Mouse (Mus musculus): Measurements from ENCODE around the gene Lrg1. TPM values are rescaled to one million over a fixed set of nuclear protein-coding genes. Genes with fewer than 3 reads are reported as not detected.
"Not testable (repeated sequence)": the region's sequence is repeated elsewhere in the genome, so short reads cannot be mapped to it uniquely, and the experiment has no call there.

Lrg1 gene
- polyA plus RNA-seq, 1 experiment from 2014 or later = 0.17 TPM

DNA sequence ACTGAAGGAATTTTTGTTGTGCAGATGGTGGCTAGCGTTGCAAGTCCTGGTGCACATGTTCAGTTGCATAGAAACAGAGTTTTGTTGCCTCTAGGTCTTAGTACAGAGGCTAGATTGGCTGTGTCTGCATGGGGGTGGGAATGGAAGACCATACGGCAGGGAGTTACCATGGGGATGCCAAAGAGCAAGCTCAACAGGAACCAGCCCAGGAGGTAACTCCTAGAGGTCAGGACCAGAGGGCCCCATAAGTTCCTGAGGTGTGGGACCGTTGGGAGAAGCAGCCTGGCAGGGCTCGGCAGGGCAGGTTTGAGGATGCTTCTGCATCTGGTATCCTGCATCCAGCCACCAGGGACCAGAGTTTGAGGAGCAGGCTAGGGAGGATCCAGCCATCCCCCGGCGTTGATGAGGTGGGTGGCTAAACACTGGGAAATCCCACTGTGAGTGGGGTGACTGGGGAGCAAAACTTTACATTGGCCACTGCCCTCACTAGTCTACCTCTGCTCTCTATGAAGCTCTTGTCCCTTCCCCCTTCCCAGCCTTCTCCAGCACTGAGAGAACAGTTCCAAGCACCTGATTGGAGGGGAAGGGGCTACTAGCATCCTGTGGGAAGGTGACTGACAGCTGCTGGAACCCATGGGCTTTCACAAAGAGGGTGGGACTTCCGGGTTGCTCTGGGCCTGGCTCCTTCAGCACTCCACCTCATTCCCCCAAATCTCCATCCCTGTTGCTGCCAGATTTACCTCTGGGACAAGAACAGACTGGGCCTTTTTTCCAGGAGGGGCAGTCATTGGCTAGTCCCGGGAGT, 40.8 kb downstream of the Lrg1 start:
- H3K27ac ChIP-seq (ENCODE audit: low read depth, low read length) = no peak overlapping the region
- DNase-seq (ENCODE audit: low spot score) (peak; percentile 83), ATAC-seq (replicated peaks; ENCODE audit: low FRiP score) (peak; percentile 57)
- H3K4me1 ChIP-seq (replicated peaks; ENCODE audit: control insufficient read depth, insufficient read depth, low read length) = peaks cover 17% of the 10 kb centered on the region
- H3K27me3 ChIP-seq (ENCODE audit: control insufficient read depth, insufficient read depth, low read length) = no peaks in the 10 kb centered on the region
- H3K36me3 ChIP-seq (ENCODE audit: control insufficient read depth, insufficient read depth, low read length) = no peaks in the 10 kb centered on the region
- peak overlapping the region; percentile 82 for H3K9ac ChIP-seq (ENCODE audit: low read length)
- 9% methylated on average over 8 of the region's 8 CpGs for WGBS
- no peaks in the 10 kb centered on the region for H3K9me3 ChIP-seq (ENCODE audit: control insufficient read depth, low read length)
- peak overlapping the region; percentile 85 for H3K4me3 ChIP-seq (ENCODE audit: low read depth, low read length)
- peak overlapping the region; percentile 98 for H3K4me2 ChIP-seq (ENCODE audit: low read depth, low read length, severe bottlenecking)

DNA sequence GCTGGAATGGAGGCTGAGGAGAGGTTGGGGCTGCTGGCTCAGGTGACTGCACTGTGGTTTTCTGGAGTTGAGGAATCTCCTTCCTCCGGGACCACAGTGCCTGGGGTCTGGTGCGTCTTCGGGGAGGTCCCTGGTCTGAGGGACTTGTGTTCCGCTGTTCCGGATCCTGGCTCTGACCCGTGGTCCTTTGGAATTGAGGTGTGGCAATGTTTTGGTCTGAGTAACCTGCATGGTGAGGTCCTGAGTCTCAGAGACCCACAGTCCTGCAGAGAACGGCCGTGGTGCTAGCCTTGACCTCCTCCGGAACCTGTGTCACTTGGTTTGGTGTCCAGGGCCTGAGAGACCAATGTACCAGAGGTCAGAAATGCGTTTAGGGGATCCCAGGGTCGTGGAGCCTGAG, 41.9 kb downstream of the Lrg1 start:
- no peak for ATAC-seq (replicated peaks; ENCODE audit: low FRiP score)

DNA sequence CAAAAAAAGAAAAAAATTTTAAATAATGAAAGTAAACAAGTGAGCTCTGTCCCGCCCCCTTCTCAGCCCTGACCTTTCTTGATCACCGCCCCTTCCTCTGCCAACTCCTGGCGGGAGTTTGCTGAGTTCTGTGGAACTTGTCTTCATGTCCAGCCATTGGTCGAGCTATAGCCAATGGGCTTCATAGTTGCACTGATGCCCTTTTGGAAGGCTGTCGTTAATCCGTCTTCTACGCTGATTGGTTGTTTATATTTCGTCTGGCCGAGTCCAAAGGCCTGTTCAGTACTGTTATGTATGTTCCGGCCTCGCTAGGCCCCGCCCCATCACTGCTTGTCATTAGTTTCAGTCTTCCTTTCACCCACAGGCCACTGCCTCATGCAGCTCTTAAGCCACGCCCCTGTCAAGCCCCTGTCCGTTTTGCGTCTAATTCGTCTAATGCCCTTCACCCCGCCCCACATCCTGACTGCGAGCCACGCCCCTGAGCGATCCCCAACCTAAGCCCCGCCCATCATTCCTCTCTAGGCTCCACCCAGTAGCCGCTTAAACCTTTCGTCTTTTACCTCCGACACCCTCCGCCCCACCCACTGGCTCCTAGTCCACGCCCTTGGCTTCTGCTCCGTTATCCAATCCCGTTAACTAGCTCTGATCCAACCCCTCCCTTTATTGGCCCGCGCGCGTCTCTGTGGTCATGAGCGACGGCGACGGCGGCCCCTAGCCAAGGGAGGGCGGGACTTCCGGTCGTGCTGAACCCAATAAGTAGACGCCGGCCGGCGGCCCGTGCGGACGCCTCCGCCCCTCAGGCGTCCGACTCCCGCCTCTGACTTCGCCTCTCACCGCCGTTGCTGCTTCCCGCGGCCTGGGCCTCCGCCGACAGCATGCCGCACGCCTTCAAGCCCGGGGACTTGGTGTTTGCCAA, 42.7 kb downstream of the Lrg1 start, which contains the start of gene Hdgfl2:
TSS of gene Hdgfl2 (plus strand) at position 755 of the 916 bp plus-strand sequence.
- no peaks in the 10 kb centered on the region for H3K36me3 ChIP-seq (ENCODE audit: control insufficient read depth, insufficient read depth, low read length)
- H3K4me2 ChIP-seq (ENCODE audit: low read depth, low read length, severe bottlenecking) = peak within 1 kb of the TSS; percentile 98
- ATAC-seq (replicated peaks; ENCODE audit: low FRiP score) = peak; percentile 92
- H3K9me3 ChIP-seq (ENCODE audit: control insufficient read depth, low read length) = no peaks in the 10 kb centered on the region
- H3K4me3 ChIP-seq (ENCODE audit: low read depth, low read length) = peak within 1 kb of the TSS; percentile 85
- peaks cover 27% of the 10 kb centered on the region for H3K4me1 ChIP-seq (replicated peaks; ENCODE audit: control insufficient read depth, insufficient read depth, low read length)
- no peak within 1 kb of the TSS for H3K27ac ChIP-seq (ENCODE audit: low read depth, low read length)
- H3K27me3 ChIP-seq (ENCODE audit: control insufficient read depth, insufficient read depth, low read length) = no peaks in the 10 kb centered on the region
- peak; percentile 99 for DNase-seq (ENCODE audit: low spot score)
- peak within 1 kb of the TSS; percentile 82 for H3K9ac ChIP-seq (ENCODE audit: low read length)
- WGBS = under 1% methylated on average over 61 of the region's 61 CpGs

More for the DNA sequence above, 41.9 kb downstream of the Lrg1 start:
- Histone ChIP-seq H3K9ac (ENCODE audit: low read length) (peak overlapping the region; percentile 82), H3K36me3 (ENCODE audit: control insufficient read depth, insufficient read depth, low read length) (no peaks in the 10 kb centered on the region), H3K4me1 (replicated peaks; ENCODE audit: control insufficient read depth, insufficient read depth, low read length) (peaks cover 25% of the 10 kb centered on the region), H3K9me3 (ENCODE audit: control insufficient read depth, low read length) (no peaks in the 10 kb centered on the region), H3K4me2 (ENCODE audit: low read depth, low read length, severe bottlenecking) (peak overlapping the region; percentile 98), H3K27ac (ENCODE audit: low read depth, low read length) (no peak overlapping the region), H3K27me3 (ENCODE audit: control insufficient read depth, insufficient read depth, low read length) (no peaks in the 10 kb centered on the region), H3K4me3 (ENCODE audit: low read depth, low read length) (peak overlapping the region; percentile 85)
- 3% methylated on average over 11 of the region's 11 CpGs for WGBS
- peak; percentile 66 for DNase-seq (ENCODE audit: low spot score)

DNA sequence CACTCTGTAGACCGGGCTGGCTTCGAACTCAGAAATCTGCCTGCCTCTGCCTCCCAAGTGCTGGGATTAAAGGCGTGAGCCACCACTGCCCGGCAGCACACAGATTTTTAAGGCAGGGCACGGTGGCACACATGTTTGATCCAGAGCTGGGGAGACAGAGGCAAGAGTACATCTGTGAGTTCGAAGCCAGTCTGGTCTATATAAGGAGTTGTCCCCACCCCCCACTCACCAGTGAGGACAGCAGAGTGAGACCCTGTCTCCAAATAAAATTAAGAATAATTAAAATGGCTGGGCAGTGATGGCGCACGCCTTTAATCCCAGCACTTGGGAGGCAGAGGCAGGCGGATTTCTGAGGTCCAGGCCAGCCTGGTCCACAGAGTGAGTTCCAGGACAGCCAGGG, 43.4 kb downstream of the Lrg1 start:
- 66% methylated on average over 9 of the region's 9 CpGs for WGBS
- peaks cover 30% of the 10 kb centered on the region for H3K4me1 ChIP-seq (replicated peaks; ENCODE audit: control insufficient read depth, insufficient read depth, low read length)

DNA sequence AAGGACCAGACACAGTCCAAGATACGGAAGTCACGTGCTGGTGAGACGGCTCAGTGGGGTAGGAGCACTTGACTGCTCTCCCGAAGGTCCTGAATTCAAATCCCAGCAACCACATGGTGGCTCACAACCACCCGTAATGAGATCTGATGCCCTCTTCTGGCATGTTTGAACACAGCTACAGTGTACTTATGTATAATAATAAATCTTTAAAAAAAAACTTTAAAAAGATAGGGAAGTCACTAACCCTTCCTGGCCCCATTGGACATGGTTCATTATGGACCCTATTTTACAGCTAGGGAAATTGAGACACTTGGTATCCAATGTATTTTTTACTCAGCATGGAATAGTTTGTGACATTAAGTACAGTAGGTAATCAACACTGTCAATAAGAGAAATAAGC, 44.3 kb downstream of the Lrg1 start:
- Histone ChIP-seq H3K9me3 (ENCODE audit: control insufficient read depth, low read length) (no peaks in the 10 kb centered on the region), H3K4me2 (ENCODE audit: low read depth, low read length, severe bottlenecking) (no peak overlapping the region), H3K36me3 (ENCODE audit: control insufficient read depth, insufficient read depth, low read length) (no peaks in the 10 kb centered on the region), H3K4me3 (ENCODE audit: low read depth, low read length) (no peak overlapping the region), H3K27me3 (ENCODE audit: control insufficient read depth, insufficient read depth, low read length) (no peaks in the 10 kb centered on the region), H3K27ac (ENCODE audit: low read depth, low read length) (no peak overlapping the region), H3K4me1 (replicated peaks; ENCODE audit: control insufficient read depth, insufficient read depth, low read length) (peaks cover 30% of the 10 kb centered on the region), H3K9ac (ENCODE audit: low read length) (no peak overlapping the region)
- no peak for DNase-seq (ENCODE audit: low spot score)
- whole genome bisulfite sequencing = 91% methylated on average over 5 of the region's 5 CpGs
- no peak for ATAC-seq (replicated peaks; ENCODE audit: low FRiP score)

More for the DNA sequence above, 43.4 kb downstream of the Lrg1 start:
- Histone ChIP-seq H3K4me2 (ENCODE audit: low read depth, low read length, severe bottlenecking) (peak overlapping the region; percentile 36; the same call in 1 of the 2 replicates), H3K4me3 (ENCODE audit: low read depth, low read length) (peak overlapping the region; percentile 85; the same call in 1 of the 2 replicates)
- not testable (repeated sequence) for H3K36me3 ChIP-seq (ENCODE audit: control insufficient read depth, insufficient read depth, low read length); H3K9me3 ChIP-seq (ENCODE audit: control insufficient read depth, low read length); H3K27ac ChIP-seq (ENCODE audit: low read depth, low read length); ATAC-seq (replicated peaks; ENCODE audit: low FRiP score); H3K9ac ChIP-seq (ENCODE audit: low read length); H3K27me3 ChIP-seq (ENCODE audit: control insufficient read depth, insufficient read depth, low read length); DNase-seq (ENCODE audit: low spot score)

DNA sequence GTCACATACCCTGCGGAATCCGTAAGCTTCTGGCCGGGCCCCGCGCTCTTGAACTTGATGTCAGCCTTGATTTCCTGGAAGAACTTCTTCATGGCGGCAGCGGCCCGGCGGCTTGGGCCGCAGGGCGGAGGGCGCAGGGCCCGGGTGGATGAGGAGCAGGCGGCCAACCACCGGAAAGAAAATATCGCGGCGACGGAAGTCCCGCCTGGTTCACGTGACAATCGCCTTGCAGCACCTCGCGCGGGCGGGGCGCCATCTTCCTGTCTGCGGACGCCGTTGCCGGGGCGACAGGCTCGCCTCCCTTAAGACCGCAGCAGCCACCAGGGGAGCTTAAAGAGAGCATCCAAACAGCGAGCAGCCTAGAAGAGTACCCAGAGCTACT, 47.0 kb downstream of the Lrg1 start, which contains the start of gene Ubxn6:
TSS of gene Ubxn6 (minus strand) at position 202 of the 382 bp plus-strand sequence.
- peak within 1 kb of the TSS; percentile 91 for H3K27ac ChIP-seq (ENCODE audit: low read depth, low read length)
- H3K9ac ChIP-seq (ENCODE audit: low read length) = peak within 1 kb of the TSS; percentile 77
- no peaks in the 10 kb centered on the region for H3K9me3 ChIP-seq (ENCODE audit: control insufficient read depth, low read length)
- no peaks in the 10 kb centered on the region for H3K27me3 ChIP-seq (ENCODE audit: control insufficient read depth, insufficient read depth, low read length)
- peaks cover 4% of the 10 kb centered on the region; the same call in 1 of the 2 replicates for H3K36me3 ChIP-seq (ENCODE audit: control insufficient read depth, insufficient read depth, low read length)
- peak; percentile 98 for DNase-seq (ENCODE audit: low spot score)
- H3K4me2 ChIP-seq (ENCODE audit: low read depth, low read length, severe bottlenecking) = peak within 1 kb of the TSS; percentile 57
- H3K4me1 ChIP-seq (replicated peaks; ENCODE audit: control insufficient read depth, insufficient read depth, low read length) = peaks cover 13% of the 10 kb centered on the region; the same call in 1 of the 2 replicates
- peak within 1 kb of the TSS; percentile 58 for H3K4me3 ChIP-seq (ENCODE audit: low read depth, low read length)
- ATAC-seq (replicated peaks; ENCODE audit: low FRiP score) = peak; percentile 66
- WGBS = under 1% methylated on average over 35 of the region's 35 CpGs

GRCm38 (mm10) chr17:56074097-56074826, 47.5 kb downstream of the Lrg1 start:
- Histone ChIP-seq H3K9ac (ENCODE audit: low read length) (peak overlapping the region; percentile 77), H3K36me3 (ENCODE audit: control insufficient read depth, insufficient read depth, low read length) (peaks cover 9% of the 10 kb centered on the region; the same call in 1 of the 2 replicates), H3K9me3 (ENCODE audit: control insufficient read depth, low read length) (no peaks in the 10 kb centered on the region), H3K4me3 (ENCODE audit: low read depth, low read length) (peak overlapping the region; percentile 58), H3K27me3 (ENCODE audit: control insufficient read depth, insufficient read depth, low read length) (no peaks in the 10 kb centered on the region), H3K4me2 (ENCODE audit: low read depth, low read length, severe bottlenecking) (peak overlapping the region; percentile 57), H3K4me1 (replicated peaks; ENCODE audit: control insufficient read depth, insufficient read depth, low read length) (peaks cover 13% of the 10 kb centered on the region; the same call in 1 of the 2 replicates), H3K27ac (ENCODE audit: low read depth, low read length) (peak overlapping the region; percentile 91)
- 8% methylated on average over 22 of the region's 22 CpGs for WGBS
- DNase-seq (ENCODE audit: low spot score) (peak; percentile 92), ATAC-seq (replicated peaks; ENCODE audit: low FRiP score) (peak; percentile 23)

GRCm38 (mm10) chr17:56072243-56072642, 49.6 kb downstream of the Lrg1 start:
- Histone ChIP-seq H3K27ac (ENCODE audit: low read depth, low read length) (no peak overlapping the region), H3K27me3 (ENCODE audit: control insufficient read depth, insufficient read depth, low read length) (no peaks in the 10 kb centered on the region), H3K9ac (ENCODE audit: low read length) (no peak overlapping the region), H3K4me2 (ENCODE audit: low read depth, low read length, severe bottlenecking) (no peak overlapping the region), H3K9me3 (ENCODE audit: control insufficient read depth, low read length) (no peaks in the 10 kb centered on the region), H3K36me3 (ENCODE audit: control insufficient read depth, insufficient read depth, low read length) (peaks cover 19% of the 10 kb centered on the region; the same call in 1 of the 2 replicates), H3K4me3 (ENCODE audit: low read depth, low read length) (no peak overlapping the region), H3K4me1 (replicated peaks; ENCODE audit: control insufficient read depth, insufficient read depth, low read length) (peaks cover 13% of the 10 kb centered on the region; the same call in 1 of the 2 replicates)
- ATAC-seq (replicated peaks; ENCODE audit: low FRiP score) (no peak), DNase-seq (ENCODE audit: low spot score) (no peak)
- WGBS = 87% methylated on average over 5 of the region's 5 CpGs

Measured in forebrain, embryonic 11.5 days (tissue).